Mouse (Mus musculus): ENCODE data around the gene Bdp1.

The Bdp1 gene

DNA sequence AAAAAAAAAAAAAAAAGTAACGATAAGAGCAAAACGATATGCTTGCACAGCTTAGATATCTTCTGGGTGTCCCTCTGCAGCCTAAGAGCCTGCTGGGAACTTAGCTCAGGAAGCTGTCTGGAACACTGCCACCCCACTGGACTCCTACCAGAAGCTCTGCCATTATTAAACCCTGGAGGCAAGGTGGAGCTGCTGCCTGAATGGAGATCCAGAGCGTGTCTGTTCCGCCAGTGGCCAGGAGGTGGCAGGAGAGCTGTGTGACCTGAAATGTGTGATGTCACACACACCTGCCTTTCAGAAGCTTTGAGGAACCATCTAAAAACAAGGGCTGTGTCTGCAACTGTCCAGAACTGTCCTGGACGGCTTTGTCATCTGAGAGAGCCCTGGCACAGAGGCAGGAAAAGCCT, 102.1 kb downstream of the Bdp1 start:
- peak; percentile 82 for DNase-seq (ENCODE audit: low spot score)

- no peak for DNase-seq (ENCODE audit: low spot score)
Measured at GRCm38 (mm10) chr13:99999078-99999477, 104.8 kb downstream of the Bdp1 start.

GRCm38 (mm10) chr13:99998099-99998498, 105.8 kb downstream of the Bdp1 start:
- DNase-seq (ENCODE audit: low spot score) = no peak

DNA sequence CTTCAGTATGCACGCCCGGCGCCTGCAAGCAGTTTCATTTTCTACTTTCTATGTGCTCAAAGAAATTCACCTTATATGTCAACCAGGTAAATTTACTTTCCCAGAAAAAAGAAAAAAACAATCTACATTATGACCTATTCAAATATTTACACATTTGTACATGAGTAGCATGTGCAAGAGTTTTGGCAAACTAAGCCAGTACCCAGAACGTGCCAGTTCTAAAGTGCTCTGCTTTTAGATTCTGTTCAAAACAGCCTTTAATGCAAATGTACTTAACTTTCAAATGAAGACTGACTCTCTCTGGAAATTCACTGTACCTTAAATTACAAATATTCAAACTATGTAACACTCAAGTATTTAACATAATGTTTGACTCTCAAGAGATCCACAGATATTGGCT, 114.3 kb downstream of the Bdp1 start:
- DNase-seq (ENCODE audit: low spot score) = no peak

GRCm38 (mm10) chr13:99983320-99983719, 120.5 kb downstream of the Bdp1 start:
- no peak for DNase-seq (ENCODE audit: low spot score)

DNA sequence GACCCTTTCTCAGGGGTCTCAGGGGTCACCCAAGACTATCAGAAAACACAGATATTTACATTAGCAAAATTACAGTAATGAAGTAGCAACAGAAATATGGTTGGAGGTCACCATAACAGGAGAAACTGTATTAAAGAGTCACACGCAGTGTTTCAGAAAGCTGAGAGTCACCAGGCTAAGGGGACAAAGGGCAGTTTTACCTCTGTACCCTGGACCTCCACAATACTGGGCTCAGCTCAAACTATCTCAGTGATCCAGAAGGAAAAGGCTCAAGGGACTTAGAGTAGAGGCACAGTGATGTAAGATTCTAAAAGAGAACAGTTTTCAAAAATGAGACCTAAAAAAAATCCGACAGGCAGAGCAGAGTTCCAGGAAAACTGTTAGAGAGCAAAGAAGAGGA, 124.5 kb downstream of the Bdp1 start:
- DNase-seq (ENCODE audit: low spot score) = no peak

GRCm38 (mm10) chr13:99970089-99970488, 133.8 kb downstream of the Bdp1 start:
- no peak for DNase-seq (ENCODE audit: low spot score)
